Mouse (Mus musculus) liver, postnatal 0 days (tissue): ENCODE results near the gene Mvd.

Source experiments
- CTCF ChIP-seq: sonication (generic); IDR thresholded peaks from 2 replicates; pipeline ENCODE4 v1.5.1; 2016; ENCODE audit warnings: antibody characterized with exemption, low read depth
- EP300 ChIP-seq: IDR thresholded peaks from 2 replicates; pipeline ENCODE4 v1.6.1; 2016; ENCODE audit warnings: antibody characterized with exemption, low read depth, mild to moderate bottlenecking

DNA sequence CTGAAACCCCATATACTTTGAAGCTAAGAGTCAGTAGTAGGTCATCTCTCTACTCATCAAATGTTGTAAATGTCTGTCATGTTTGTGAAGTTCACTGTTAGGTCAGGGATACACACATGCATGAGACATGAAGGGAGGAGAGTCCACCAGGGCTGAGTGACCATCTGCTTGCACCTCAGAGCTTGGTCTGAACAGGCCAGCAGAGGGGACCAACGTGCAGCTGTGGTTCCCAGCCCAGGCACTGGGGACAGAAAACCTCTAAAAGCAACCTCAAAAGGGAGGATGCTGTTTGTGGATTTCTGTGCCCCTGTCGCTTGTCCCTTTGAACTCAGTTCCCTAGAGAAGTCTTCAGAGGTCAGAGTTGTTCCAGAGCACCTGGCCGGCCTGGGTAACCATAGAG is 2.0 kb upstream of the Mvd start:
- no peak for TF ChIP-seq EP300
- peak; percentile 53 for TF ChIP-seq CTCF
